Mouse (Mus musculus) liver, embryonic 12.5 days (tissue): Measurements from ENCODE around the gene Ppp6r2. TPM values are rescaled to one million over a fixed set of nuclear protein-coding genes. Genes with fewer than 3 reads are reported as not detected.
A peak's percentile ranks its signal among the peaks of the same experiment; 100 is the strongest.

Experiments used
- ATAC-seq: fragments of 200-750 bp; cut with Nextera tagmentation; 2 replicates; pipeline ENCODE4 v1.8.0; 2017; ENCODE audit warnings: moderate number of reproducible peaks, mild to moderate bottlenecking, moderate library complexity
- H3K27ac ChIP-seq: fragments of 300-500 bp; sonication (generic); 2 replicates; pipeline ENCODE4 v1.5.1; 2016; ENCODE audit warnings: mild to moderate bottlenecking
- H3K27me3 ChIP-seq: fragments of 300-500 bp; sonication (generic); replicated peaks from 2 replicates; pipeline ENCODE4 v1.6.1; 2016; ENCODE audit warnings: mild to moderate bottlenecking, moderate library complexity
- H3K36me3 ChIP-seq: fragments of 300-500 bp; sonication (generic); 2 replicates; pipeline ENCODE4 v1.6.1; 2016; ENCODE audit warnings: mild to moderate bottlenecking, moderate library complexity
- H3K4me1 ChIP-seq: fragments of 300-500 bp; sonication (generic); 2 replicates; pipeline ENCODE4 v1.6.1; 2016
- H3K4me2 ChIP-seq: fragments of 300-500 bp; sonication (generic); 2 replicates; pipeline ENCODE4 v1.6.1; 2016; ENCODE audit warnings: mild to moderate bottlenecking, moderate library complexity
- H3K4me3 ChIP-seq: fragments of 300-500 bp; sonication (generic); 2 replicates; pipeline ENCODE4 v1.5.1; 2016; ENCODE audit warnings: mild to moderate bottlenecking, moderate library complexity
- H3K9ac ChIP-seq: fragments of 300-500 bp; sonication (generic); 2 replicates; pipeline ENCODE4 v1.6.1; 2016; ENCODE audit warnings: mild to moderate bottlenecking, moderate library complexity
- H3K9me3 ChIP-seq: fragments of 300-500 bp; sonication (generic); replicated peaks from 2 replicates; pipeline ENCODE4 v1.6.1; 2016; ENCODE audit warnings: mild to moderate bottlenecking, moderate library complexity
- WGBS: fragments of 180-500 bp; shearing (Covaris S2); methylation state at CpG from one replicate; pipeline ENCODE4 v1.1.7; 2016; ENCODE audit not compliant: insufficient replicate concordance; 5-methylcytosine and 5-hydroxymethylcytosine counted together
- polyA plus RNA-seq: library from polyadenylated mRNA; unstranded; fragments of >200 nt; fragmentation: Nextera tagmentation; extraction: Ambion mirVana; gene quantifications from 2 replicates; pipeline ENCODE4 v1.2.1, GENCODE M21; 2016

Gene Ppp6r2
- polyA plus RNA-seq, 1 experiment from 2014 or later = 21.4 TPM

GRCm38 (mm10) chr15:89214953-89215352 lies 3.6 kb downstream of the Ppp6r2 start:
- WGBS = 80% methylated on average over 3 of the region's 3 CpGs
- H3K9me3 ChIP-seq = no peaks in the 10 kb centered on the region
- H3K4me3 ChIP-seq = no peak overlapping the region; the same call in 1 of the 2 replicates
- H3K4me2 ChIP-seq = peak overlapping the region; percentile 82
- H3K9ac ChIP-seq = peak overlapping the region; percentile 68
- H3K4me1 ChIP-seq = peaks cover 67% of the 10 kb centered on the region
- H3K27me3 ChIP-seq = no peaks in the 10 kb centered on the region
- H3K27ac ChIP-seq = peak overlapping the region; percentile 98
- peaks cover 24% of the 10 kb centered on the region for H3K36me3 ChIP-seq
- ATAC-seq = no peak

- no peaks in the 10 kb centered on the region for H3K27me3 ChIP-seq
- peaks cover 63% of the 10 kb centered on the region for H3K4me1 ChIP-seq
- H3K4me3 ChIP-seq = peak overlapping the region; percentile 29
- peak overlapping the region; percentile 98 for H3K27ac ChIP-seq
- H3K36me3 ChIP-seq = peaks cover 24% of the 10 kb centered on the region
- no peaks in the 10 kb centered on the region for H3K9me3 ChIP-seq
- H3K9ac ChIP-seq = peak overlapping the region; percentile 68
- ATAC-seq = peak; percentile 82
- peak overlapping the region; percentile 82 for H3K4me2 ChIP-seq
- WGBS = 20% methylated on average over 2 of the region's 2 CpGs
These were observed 4.4 kb downstream of the Ppp6r2 start for GRCm38 (mm10) chr15:89215611-89216233.

GRCm38 (mm10) chr15:89233586-89233985 lies 22.2 kb downstream of the Ppp6r2 start:
- H3K27ac ChIP-seq = no peak overlapping the region
- 0 out of 2 replicates have a peak, but pooled peaks cover 9% of the 10 kb centered on the region for H3K4me1 ChIP-seq
- no peak overlapping the region for H3K4me2 ChIP-seq
- H3K4me3 ChIP-seq = no peak overlapping the region
- no peaks in the 10 kb centered on the region for H3K9me3 ChIP-seq
- peaks cover 31% of the 10 kb centered on the region; the same call in 1 of the 2 replicates for H3K36me3 ChIP-seq
- no peak for ATAC-seq
- H3K27me3 ChIP-seq = no peaks in the 10 kb centered on the region
- no peak overlapping the region for H3K9ac ChIP-seq
- 50% methylated on average over 2 of the region's 2 CpGs for WGBS

DNA sequence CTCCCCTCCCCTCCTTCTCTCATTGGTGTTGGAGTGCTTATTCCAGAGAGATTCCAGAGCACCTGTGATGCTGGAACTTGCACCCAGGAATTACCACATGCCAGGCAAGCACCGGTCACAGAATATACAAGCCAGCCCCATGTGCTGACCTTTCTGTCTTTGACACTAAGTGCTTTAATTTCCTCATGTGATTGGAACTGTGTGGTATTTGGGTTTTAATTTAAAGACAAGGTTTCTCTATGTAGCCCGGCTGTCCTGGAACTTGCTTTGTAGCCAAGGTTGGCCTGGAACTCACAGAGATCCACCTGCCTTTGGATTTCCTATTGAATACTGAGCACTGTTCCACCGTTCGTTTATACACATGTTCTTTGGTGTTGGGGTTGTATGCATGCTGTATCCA lies 22.7 kb downstream of the Ppp6r2 start:
- peaks cover 11% of the 10 kb centered on the region for H3K4me1 ChIP-seq
- H3K9me3 ChIP-seq = no peaks in the 10 kb centered on the region
- H3K4me2 ChIP-seq = no peak overlapping the region
- peaks cover 29% of the 10 kb centered on the region; the same call in 1 of the 2 replicates for H3K36me3 ChIP-seq
- no peak overlapping the region for H3K4me3 ChIP-seq
- 82% methylated on average over 4 of the region's 4 CpGs for WGBS
- no peak overlapping the region for H3K9ac ChIP-seq
- no peak for ATAC-seq
- no peaks in the 10 kb centered on the region for H3K27me3 ChIP-seq
- H3K27ac ChIP-seq = no peak overlapping the region

GRCm38 (mm10) chr15:89239751-89240392 lies 28.5 kb downstream of the Ppp6r2 start:
- Histone ChIP-seq H3K4me2 (peak overlapping the region; percentile 18; the same call in 1 of the 2 replicates), H3K27ac (peak overlapping the region; percentile 66; the same call in 1 of the 2 replicates)

DNA sequence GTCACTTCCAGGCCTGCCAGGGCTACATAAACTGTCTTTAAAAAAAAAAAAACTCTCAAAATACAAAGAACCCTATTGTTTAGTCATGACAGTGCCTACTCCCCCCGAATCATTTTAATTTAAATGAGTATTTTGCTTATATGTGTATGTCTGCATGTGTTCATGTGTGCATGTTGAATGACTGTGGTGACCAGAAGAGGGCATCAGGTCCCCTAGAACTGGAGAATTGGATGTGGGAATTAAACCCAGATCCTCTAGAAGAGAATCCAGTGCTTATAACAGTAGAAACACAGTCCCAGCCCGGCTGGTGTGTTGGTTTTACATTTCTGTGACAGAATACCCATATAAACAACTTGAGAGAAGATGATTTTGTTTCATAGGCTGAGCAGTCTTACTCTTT lies 29.7 kb downstream of the Ppp6r2 start:
- Histone ChIP-seq H3K4me2 (no peak overlapping the region), H3K36me3 (peaks cover 45% of the 10 kb centered on the region), H3K4me3 (no peak overlapping the region), H3K27ac (no peak overlapping the region), H3K9ac (no peak overlapping the region), H3K9me3 (no peaks in the 10 kb centered on the region), H3K4me1 (peaks cover 18% of the 10 kb centered on the region), H3K27me3 (no peaks in the 10 kb centered on the region)
- ATAC-seq = no peak
- 68% methylated on average over 2 of the region's 2 CpGs for WGBS

More at GRCm38 (mm10) chr15:89239751-89240392, 28.5 kb downstream of the Ppp6r2 start:
- no peaks in the 10 kb centered on the region for H3K9me3 ChIP-seq
- H3K36me3 ChIP-seq = peaks cover 47% of the 10 kb centered on the region
- H3K9ac ChIP-seq = no peak overlapping the region
- 21% methylated on average over 3 of the region's 3 CpGs for WGBS
- H3K4me1 ChIP-seq = peaks cover 18% of the 10 kb centered on the region
- H3K4me3 ChIP-seq = no peak overlapping the region
- ATAC-seq = peak; percentile 77
- no peaks in the 10 kb centered on the region for H3K27me3 ChIP-seq

- Histone ChIP-seq H3K27me3 (no peaks in the 10 kb centered on the region), H3K36me3 (peaks cover 43% of the 10 kb centered on the region), H3K27ac (no peak overlapping the region), H3K4me2 (no peak overlapping the region), H3K4me3 (no peak overlapping the region), H3K9ac (no peak overlapping the region), H3K9me3 (no peaks in the 10 kb centered on the region), H3K4me1 (no peaks in the 10 kb centered on the region)
- 75% methylated on average over 6 of the region's 6 CpGs for WGBS
- no peak for ATAC-seq
These were observed 37.7 kb downstream of the Ppp6r2 start for GRCm38 (mm10) chr15:89249063-89249462.

DNA sequence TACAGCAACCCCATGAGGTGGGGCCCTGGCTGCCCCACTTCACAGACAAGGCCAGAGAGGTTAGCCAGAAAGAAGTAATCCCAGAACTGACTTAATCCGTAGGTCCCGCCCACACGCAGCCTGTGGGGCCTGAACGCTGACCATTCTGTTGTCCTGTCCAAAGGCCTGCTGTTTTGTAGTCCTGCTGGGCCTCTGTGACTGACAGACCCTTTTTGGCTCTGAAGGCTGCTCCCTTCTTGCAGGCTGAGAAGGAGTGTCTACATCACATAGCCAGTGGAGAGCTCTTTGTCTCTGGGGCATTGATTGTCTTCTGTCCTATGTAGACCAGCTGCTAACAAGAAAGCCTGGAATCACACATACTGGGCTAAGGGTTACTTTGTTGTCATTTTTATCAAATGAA lies 44.0 kb downstream of the Ppp6r2 start:
- H3K27ac ChIP-seq = no peak overlapping the region
- ATAC-seq = no peak
- no peak overlapping the region for H3K4me2 ChIP-seq
- H3K27me3 ChIP-seq = no peaks in the 10 kb centered on the region
- H3K4me3 ChIP-seq = no peak overlapping the region
- no peak overlapping the region for H3K9ac ChIP-seq
- WGBS = 86% methylated on average over 4 of the region's 4 CpGs
- H3K9me3 ChIP-seq = no peaks in the 10 kb centered on the region
- H3K36me3 ChIP-seq = peaks cover 75% of the 10 kb centered on the region
- H3K4me1 ChIP-seq = no peaks in the 10 kb centered on the region

DNA sequence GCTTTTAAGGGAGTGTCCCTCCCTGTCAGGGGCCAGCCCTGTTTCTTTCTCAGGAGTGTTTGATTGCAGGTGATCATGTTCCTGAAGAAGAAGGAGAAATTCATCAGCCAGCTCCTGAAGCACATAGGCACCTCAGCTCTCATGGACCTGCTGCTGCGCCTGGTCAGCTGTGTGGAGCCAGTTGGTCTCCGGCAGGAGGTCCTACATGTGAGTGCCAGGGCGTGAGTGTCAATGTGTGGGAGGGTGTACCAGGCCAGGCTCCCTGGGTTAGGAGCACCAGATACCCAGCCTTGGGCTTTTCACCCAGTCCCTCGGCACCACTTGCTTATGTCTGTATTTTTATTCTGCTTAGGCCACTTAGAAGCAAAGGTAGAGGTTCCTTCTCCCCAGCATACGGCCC lies 47.6 kb downstream of the Ppp6r2 start:
- no peak overlapping the region for H3K4me2 ChIP-seq
- H3K4me3 ChIP-seq = no peak overlapping the region
- H3K9me3 ChIP-seq = no peaks in the 10 kb centered on the region
- ATAC-seq = no peak
- H3K27ac ChIP-seq = no peak overlapping the region
- no peak overlapping the region for H3K9ac ChIP-seq
- 85% methylated on average over 5 of the region's 5 CpGs for WGBS
- no peaks in the 10 kb centered on the region for H3K27me3 ChIP-seq
- H3K36me3 ChIP-seq = peaks cover 88% of the 10 kb centered on the region
- no peaks in the 10 kb centered on the region for H3K4me1 ChIP-seq

DNA sequence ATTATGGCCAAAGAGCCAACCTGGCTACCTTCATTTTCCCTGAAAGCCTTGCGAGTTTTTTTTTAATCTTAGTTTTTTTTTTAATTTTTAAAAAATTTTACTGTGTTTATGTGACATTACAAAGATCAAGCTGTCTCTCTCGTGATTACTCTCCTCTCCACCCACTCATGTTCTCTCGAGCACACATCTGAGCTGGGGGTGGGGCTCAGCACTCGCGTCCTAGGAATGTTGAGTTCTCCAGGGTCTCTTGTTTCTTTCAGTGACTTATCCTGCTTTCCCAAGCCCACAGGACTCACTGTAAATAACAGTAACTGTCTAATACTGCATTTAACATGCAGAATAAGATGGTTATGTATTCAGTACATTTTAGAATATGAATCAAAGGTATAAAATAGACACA lies 53.1 kb downstream of the Ppp6r2 start:
- no peak overlapping the region for H3K4me2 ChIP-seq
- no peak for ATAC-seq
- no peaks in the 10 kb centered on the region for H3K9me3 ChIP-seq
- H3K27ac ChIP-seq = no peak overlapping the region
- H3K4me1 ChIP-seq = no peaks in the 10 kb centered on the region
- H3K4me3 ChIP-seq = no peak overlapping the region
- no peak overlapping the region for H3K9ac ChIP-seq
- no peaks in the 10 kb centered on the region for H3K27me3 ChIP-seq
- H3K36me3 ChIP-seq = peaks cover 77% of the 10 kb centered on the region
- 78% methylated on average over 5 of the region's 5 CpGs for WGBS

GRCm38 (mm10) chr15:89275497-89275896 lies 64.1 kb downstream of the Ppp6r2 start:
- Histone ChIP-seq H3K27me3 (no peaks in the 10 kb centered on the region), H3K4me3 (no peak overlapping the region), H3K9ac (no peak overlapping the region), H3K4me2 (no peak overlapping the region), H3K4me1 (no peaks in the 10 kb centered on the region), H3K9me3 (no peaks in the 10 kb centered on the region), H3K27ac (no peak overlapping the region), H3K36me3 (peaks cover 90% of the 10 kb centered on the region)
- no peak for ATAC-seq
- WGBS = 85% methylated on average over 3 of the region's 3 CpGs

- Histone ChIP-seq H3K9me3 (no peaks in the 10 kb centered on the region), H3K27me3 (no peaks in the 10 kb centered on the region), H3K27ac (no peak overlapping the region), H3K4me2 (no peak overlapping the region), H3K4me1 (no peaks in the 10 kb centered on the region), H3K4me3 (no peak overlapping the region), H3K36me3 (peaks cover 97% of the 10 kb centered on the region), H3K9ac (no peak overlapping the region)
- ATAC-seq = no peak
- 93% methylated on average over 4 of the region's 4 CpGs for WGBS
These were observed 66.0 kb downstream of the Ppp6r2 start for GRCm38 (mm10) chr15:89277366-89277765.
